ENCODE assay signal across 10 mouse cellular contexts in genomic region chr14:93734077-93734673, GRCm38 (mm10).
DNase-seq lines count a peak whose midpoint lies in the region; ATAC-seq and TF ChIP-seq lines count a peak whose summit lies in the region.
"Had no signal": no experiment of that assay in that cellular context is flagged by ENCODE, and none has a peak within 500 bp of the region (broad histone marks: within the 10 kb centered on the region; RNA-seq: fewer than 3 reads in every experiment).

No protein-coding gene starts in this region.

- H3K9ac ChIP-seq in heart, postnatal 0 days (replicated peaks; ENCODE audit: low read depth, low read length): no peak overlapping the region
- H3K9ac ChIP-seq in neural tube, embryonic 15.5 days (replicated peaks): no peak overlapping the region

- no peaks in the 10 kb centered on the region for H3K27me3 ChIP-seq in heart, postnatal 0 days (ENCODE audit: control insufficient read depth, insufficient read depth, low read length)
- no peaks in the 10 kb centered on the region for H3K27me3 ChIP-seq in neural tube, embryonic 15.5 days (replicated peaks)

- intact Hi-C loops in gastrocnemius, adult 2 months (cut with DNase I): no loop called here

- 43% methylated on average over 10 of the region's 10 CpGs for WGBS in heart, postnatal 0 days
- WGBS in neural tube, embryonic 15.5 days: 60% methylated on average over 10 of the region's 10 CpGs

- TF ChIP-seq CTCF in gastrocnemius, adult 2 months (IDR thresholded peaks at IDR 0.05): no peak
- TF ChIP-seq CTCF in heart, postnatal 0 days (IDR thresholded peaks at IDR 0.05; ENCODE audit: low read depth): no peak

- no peaks in the 10 kb centered on the region for H3K9me3 ChIP-seq in heart, postnatal 0 days (replicated peaks; ENCODE audit: control insufficient read depth, low read length)
- H3K9me3 ChIP-seq in neural tube, embryonic 15.5 days (replicated peaks): no peaks in the 10 kb centered on the region

- no peaks in the 10 kb centered on the region for H3K36me3 ChIP-seq in heart, postnatal 0 days (replicated peaks; ENCODE audit: control insufficient read depth, insufficient read depth, low read length)
- H3K36me3 ChIP-seq in neural tube, embryonic 15.5 days: no peaks in the 10 kb centered on the region

- DNase-seq in gastrocnemius, adult 2 months: peak; percentile 20
- no peak for DNase-seq in gastrocnemius, adult 18-20 months (ENCODE audit: low spot score)
- DNase-seq in ovary, postnatal 14 days (ENCODE audit: low spot score): peak; percentile 9
- DNase-seq in ovary, postnatal 10 days (ENCODE audit: low spot score): no peak
- no peak for DNase-seq in heart, postnatal 0 days (ENCODE audit: low spot score)
- DNase-seq: cerebellum, postnatal 36 days; retina, postnatal 1 day had no signal

- H3K27ac ChIP-seq in gastrocnemius, adult 2 months: no peak overlapping the region
- peak overlapping the region; percentile 57 for H3K27ac ChIP-seq in heart, postnatal 0 days (ENCODE audit: low read depth)
- H3K27ac ChIP-seq in neural tube, embryonic 15.5 days (replicated peaks): peak overlapping the region; percentile 43; the same call in 1 of the 2 replicates

- no peaks in the 10 kb centered on the region for H3K4me1 ChIP-seq in heart, postnatal 0 days (ENCODE audit: control insufficient read depth, insufficient read depth)
- no peaks in the 10 kb centered on the region for H3K4me1 ChIP-seq in neural tube, embryonic 15.5 days

- no peak for TF ChIP-seq EP300 in heart, postnatal 0 days (IDR thresholded peaks at IDR 0.05; ENCODE audit: low read depth)

- ATAC-seq in heart, postnatal 0 days (ENCODE audit: insufficient read depth, low read depth): peak; percentile 39; the same call in 1 of the 2 replicates
- ATAC-seq in neural tube, embryonic 15.5 days (ENCODE audit: low FRiP score): no peak
- ATAC-seq in inflammation-experienced regulatory T-cells, adult 6 months: no peak
- ATAC-seq in granulocyte monocyte progenitor cell, adult 5-6 weeks (replicated peaks; ENCODE audit: poor library complexity, severe bottlenecking): no peak

- peak overlapping the region; percentile 35 for H3K4me2 ChIP-seq in heart, postnatal 0 days (ENCODE audit: low read depth, low read length)
- H3K4me2 ChIP-seq in neural tube, embryonic 15.5 days: no peak overlapping the region

- no peak overlapping the region for H3K4me3 ChIP-seq in gastrocnemius, adult 2 months
- 0 out of 2 replicates have a peak overlapping the region, but pooled peaks have one; percentile 4 for H3K4me3 ChIP-seq in heart, postnatal 0 days (ENCODE audit: low read depth, low read length)
- no peak overlapping the region for H3K4me3 ChIP-seq in neural tube, embryonic 15.5 days (replicated peaks)

Comparison
In these comparisons a context has a peak if more than half of its experiments do, and no peak if none do; other contexts are left out.
1. DNase-seq: peak in gastrocnemius, adult 2 months (single experiment) and ovary, postnatal 14 days (single experiment); none in gastrocnemius, adult 18-20 months (single experiment), ovary, postnatal 10 days (single experiment) and heart, postnatal 0 days (single experiment).